Mouse (Mus musculus): Measurements from ENCODE around the gene Nkx1-2.

DNA sequence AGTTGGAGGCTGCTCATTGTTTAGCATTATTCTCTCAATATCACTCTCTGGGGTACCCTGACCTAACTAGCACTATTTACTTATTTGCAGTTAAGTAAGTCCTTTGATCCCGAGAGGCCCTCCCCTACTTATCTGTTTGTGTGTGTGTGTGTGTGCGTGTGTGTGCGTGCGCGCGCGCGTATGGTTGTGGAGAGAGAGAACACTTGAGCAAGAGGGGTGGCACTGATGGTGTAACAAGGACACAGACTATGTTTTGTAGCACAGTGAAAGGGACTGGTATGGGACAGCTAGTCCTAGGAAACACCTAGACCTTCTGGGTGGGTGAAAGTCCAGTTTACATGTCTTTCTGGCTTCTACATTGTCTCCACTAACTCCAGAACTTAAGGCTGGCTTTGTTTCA is 12.1 kb upstream of the Nkx1-2 start:
- TF ChIP-seq CTCF (IDR thresholded peaks at IDR 0.05; ENCODE audit: low read depth) (no peak), EP300 (IDR thresholded peaks at IDR 0.05; ENCODE audit: low read depth) (no peak)

Measured in liver, embryonic 14.5 days (tissue).